Mouse (Mus musculus) R1 (cell line): ENCODE results near the gene Slc25a31.

Experiments
- DNase-seq: peaks from one replicate; pipeline ENCODE4 v3.0.0-alpha.2; 2018; ENCODE audit warnings: low read depth, low spot score

Gene Slc25a31

DNA sequence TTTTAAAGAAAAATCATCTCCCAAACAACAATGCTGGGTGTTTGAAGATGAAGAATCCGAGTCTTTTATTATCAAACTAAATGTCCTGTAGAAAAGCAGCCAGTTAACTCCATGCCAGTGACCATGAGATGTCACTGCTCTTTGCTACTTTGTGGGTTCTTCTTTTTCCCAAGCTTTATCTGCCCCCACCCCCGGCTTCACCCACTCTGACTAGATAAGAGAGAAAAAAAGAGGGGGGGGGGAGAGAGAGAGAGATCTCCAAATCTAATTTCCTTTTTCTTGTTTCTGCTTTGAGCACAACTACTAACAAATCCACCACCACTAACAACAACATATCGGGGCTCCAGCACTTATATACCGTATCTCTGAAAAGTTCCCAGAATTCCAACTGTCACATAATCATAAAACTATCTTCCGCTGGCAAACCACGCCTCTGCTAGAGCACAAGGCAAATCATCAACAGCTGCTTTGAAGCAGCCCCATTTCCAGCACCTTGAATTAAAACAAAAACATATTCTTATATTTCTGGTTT is 29.8 kb downstream of the Slc25a31 start:
- no peak for DNase-seq

DNA sequence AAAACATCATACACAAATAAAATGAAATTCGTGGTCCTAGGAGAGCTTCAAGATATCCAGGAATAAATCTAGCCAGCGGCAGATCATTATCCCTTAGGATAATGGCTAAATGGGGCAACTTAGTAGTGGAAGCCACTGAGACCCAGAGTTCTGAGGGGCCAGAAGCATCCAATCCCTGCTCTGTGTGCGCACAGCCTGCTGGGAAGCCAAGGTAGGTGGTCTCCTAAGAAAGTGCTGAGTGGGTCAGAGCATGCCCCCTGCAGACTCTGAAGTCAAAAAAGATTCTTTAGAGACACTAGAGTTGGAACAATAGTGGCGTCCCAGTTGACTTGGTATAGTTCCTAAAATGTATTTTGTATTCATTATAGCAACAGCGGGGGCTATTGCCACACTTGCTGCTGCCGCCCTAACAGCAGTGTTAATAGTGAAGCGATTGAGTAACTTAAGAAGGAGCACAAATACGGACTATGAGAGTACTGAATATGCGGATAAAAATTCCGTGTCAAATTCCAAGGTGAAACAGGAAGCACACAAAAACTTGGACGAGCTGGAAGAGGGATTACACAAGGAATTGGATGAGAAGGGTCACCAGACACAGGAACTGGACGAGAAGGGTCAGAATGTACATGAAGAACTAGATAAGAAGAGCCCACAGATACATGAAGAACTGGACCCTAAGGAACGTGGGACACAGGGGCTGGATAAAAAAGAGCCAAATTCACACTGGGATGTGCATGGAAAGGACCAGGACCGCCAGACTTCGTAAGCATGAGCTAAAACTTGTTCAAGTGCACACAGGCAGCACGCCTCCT is 35.6 kb downstream of the Slc25a31 start, which contains the start of gene Hspa4l:
Gene Hspa4l, plus strand, starts transcription at position 472 of the 812 bp plus-strand sequence.
- DNase-seq = no peak

DNA sequence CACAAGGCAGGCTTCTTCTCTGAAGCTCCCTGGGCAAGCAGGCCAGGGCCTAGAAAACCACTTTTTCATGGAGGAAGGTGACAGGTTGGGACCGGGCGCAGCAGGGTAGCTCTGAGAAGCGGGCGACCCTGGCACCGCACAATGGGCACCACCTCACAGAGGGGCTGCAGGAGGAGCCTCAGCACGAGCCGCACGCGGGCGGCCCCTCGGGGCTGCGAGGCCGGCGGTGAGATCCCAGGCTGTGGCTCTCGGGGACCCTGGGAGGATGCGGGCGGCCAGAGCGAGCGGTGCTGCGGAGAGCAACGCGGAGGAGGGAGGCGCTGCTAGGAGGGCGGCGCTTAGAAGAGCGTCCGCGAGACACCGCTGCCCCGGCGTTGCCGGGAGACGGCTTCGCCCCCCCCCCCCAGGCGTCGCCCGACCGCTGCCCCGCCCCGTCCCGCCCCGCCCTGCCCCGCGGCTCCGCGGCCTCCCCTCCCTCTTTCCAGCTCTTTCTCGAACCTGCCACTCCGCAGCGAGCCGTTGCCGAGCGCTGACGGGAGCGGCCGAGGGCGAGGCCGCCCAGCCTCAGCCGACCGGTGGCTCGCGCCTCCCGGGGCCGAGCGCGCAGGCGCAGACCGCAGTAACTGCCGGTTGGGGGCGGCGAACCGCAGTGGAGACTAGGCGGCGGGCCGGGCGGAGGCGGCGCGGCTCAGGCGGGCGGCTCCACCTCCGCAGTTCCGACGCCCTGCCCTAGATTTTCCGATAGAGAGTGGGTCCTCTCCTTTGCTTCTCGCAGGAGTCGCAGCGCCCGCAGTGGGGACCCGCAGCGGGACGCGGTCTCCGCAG is 36.4 kb downstream of the Slc25a31 start:
- peak; percentile 78 for DNase-seq

DNA sequence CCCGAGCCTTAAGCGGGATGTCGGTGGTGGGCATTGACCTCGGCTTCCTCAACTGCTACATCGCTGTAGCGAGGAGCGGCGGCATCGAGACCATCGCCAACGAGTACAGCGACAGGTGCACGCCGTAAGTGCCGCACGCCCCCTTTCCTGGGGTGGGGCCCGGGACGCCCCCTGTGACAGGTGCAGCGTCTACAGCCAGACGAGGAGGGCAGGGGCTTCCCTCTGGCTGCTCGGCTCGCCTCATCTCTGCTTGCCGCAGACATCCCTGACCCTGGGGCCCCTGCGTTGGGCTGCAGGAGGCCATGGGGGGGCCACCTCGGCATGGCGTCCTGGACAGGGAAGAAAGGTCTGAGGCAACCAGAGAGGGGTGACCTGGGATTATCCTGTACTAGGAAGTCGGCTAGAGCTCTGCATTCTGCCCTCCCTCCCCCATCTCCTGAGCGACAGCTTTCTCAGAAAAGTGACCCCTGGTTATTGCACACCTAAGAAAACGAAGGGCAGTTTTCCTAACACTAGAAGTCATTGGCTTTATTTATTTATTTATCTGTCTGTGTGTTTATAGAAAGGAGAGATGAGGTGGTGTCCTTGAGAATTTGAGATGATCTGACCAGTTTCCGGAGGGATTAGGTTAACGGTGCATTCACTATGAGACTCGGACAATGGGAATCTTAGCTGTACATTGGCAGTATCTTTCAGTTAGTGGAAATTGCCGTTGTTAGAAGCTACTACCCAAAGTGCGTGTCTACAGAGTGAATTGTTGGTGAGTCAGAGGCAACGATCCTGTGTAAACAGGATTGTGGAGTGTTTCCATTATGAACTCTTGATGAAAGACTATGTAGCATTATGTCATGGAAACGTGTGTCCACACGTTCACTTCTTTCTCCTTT is 37.2 kb downstream of the Slc25a31 start:
- peak; percentile 16 for DNase-seq

DNA sequence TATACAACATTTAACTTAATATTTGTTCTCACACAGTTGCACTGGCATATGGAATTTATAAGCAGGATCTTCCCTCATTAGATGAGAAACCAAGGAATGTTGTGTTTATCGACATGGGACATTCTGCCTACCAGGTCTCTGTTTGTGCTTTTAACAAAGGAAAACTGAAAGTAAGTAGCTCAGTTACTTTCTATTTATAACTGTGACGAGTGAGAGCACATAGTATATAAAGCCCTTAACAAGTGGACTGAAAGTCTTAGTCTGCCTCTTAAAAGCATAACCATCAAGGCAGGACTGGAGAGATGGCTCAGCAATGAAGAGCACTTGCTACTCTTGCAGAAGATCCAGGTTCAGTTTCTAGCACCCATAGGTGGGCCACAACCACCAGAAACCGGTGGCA is 52.1 kb downstream of the Slc25a31 start:
- no peak for DNase-seq

DNA sequence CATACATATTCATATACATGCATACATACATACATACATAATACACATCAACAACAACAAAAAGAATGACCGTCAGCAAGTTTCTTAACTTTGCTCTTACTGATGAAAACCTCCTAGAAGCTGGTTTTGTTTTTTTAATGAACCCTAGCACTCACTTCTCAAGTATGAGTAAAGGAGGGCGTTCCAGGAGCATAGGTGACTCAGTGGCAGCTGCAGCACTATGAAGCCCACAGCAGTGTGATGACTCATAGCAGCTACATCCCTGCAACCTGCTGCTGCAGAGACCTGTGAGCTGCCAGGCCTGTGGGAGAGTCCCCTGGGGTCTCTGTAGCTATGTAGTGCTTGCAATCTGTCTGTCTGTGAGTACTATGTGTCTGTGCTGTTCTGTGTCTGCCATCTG is 52.7 kb downstream of the Slc25a31 start:
- no peak for DNase-seq
